7 mouse cellular contexts compared by ENCODE assay signal in genomic region chr9:114977461-114978280, GRCm38 (mm10). TPM values are rescaled to one million over a fixed set of nuclear protein-coding genes. Genes with fewer than 3 reads are reported as not detected.
A peak's percentile ranks its signal among the peaks of the same experiment; 100 is the strongest.
DNase-seq lines count a peak whose midpoint lies in the region; ATAC-seq and TF ChIP-seq lines count a peak whose summit lies in the region.

No protein-coding gene starts in this region.

- H3K4me2 ChIP-seq in lung, postnatal 0 days (replicated peaks; ENCODE audit: low read depth, low read length), result peak overlapping the region; percentile 95
- peak overlapping the region; percentile 98 for H3K4me2 ChIP-seq in heart, postnatal 0 days (ENCODE audit: low read depth, low read length)
- peak overlapping the region; percentile 91 for H3K4me2 ChIP-seq in limb, embryonic 14.5 days (replicated peaks; ENCODE audit: low read depth, low read length, severe bottlenecking)

- no peak for TF ChIP-seq EP300 in lung, postnatal 0 days (IDR thresholded peaks at IDR 0.05)
- no peak for TF ChIP-seq EP300 in heart, postnatal 0 days (IDR thresholded peaks at IDR 0.05; ENCODE audit: low read depth)

- no peak for DNase-seq in lung, postnatal 0 days (ENCODE audit: low spot score)
- no peak for DNase-seq in lung, postnatal 36 days
- no peak for DNase-seq in embryonic facial prominence, embryonic 10.5 days (ENCODE audit: low spot score)
- DNase-seq in heart, postnatal 0 days (ENCODE audit: low spot score), result no peak
- DNase-seq in limb, embryonic 14.5 days (ENCODE audit: low spot score), result no peak
- peak; percentile 65 for DNase-seq in right cerebral cortex, adult 18-20 months
- no peak for DNase-seq in urinary bladder, adult 2 months (ENCODE audit: low spot score)

- peak overlapping the region; percentile 90; the same call in 1 of the 2 replicates for H3K27ac ChIP-seq in lung, postnatal 0 days (ENCODE audit: low read length)
- peak overlapping the region; percentile 90 for H3K27ac ChIP-seq in embryonic facial prominence, embryonic 10.5 days (replicated peaks)
- H3K27ac ChIP-seq in heart, postnatal 0 days (ENCODE audit: low read depth), result peak overlapping the region; percentile 70; the same call in 1 of the 2 replicates
- H3K27ac ChIP-seq in limb, embryonic 14.5 days (replicated peaks; ENCODE audit: low read depth, low read length), result 0 out of 2 replicates have a peak overlapping the region, but pooled peaks have one; percentile 78

- peak overlapping the region; percentile 75 for H3K4me3 ChIP-seq in lung, postnatal 0 days (ENCODE audit: low read depth, low read length)
- peak overlapping the region; percentile 88 for H3K4me3 ChIP-seq in embryonic facial prominence, embryonic 10.5 days
- peak overlapping the region; percentile 74 for H3K4me3 ChIP-seq in heart, postnatal 0 days (ENCODE audit: low read depth, low read length)
- H3K4me3 ChIP-seq in limb, embryonic 14.5 days (replicated peaks; ENCODE audit: low read length), result peak overlapping the region; percentile 80

- peak; percentile 15; the same call in 1 of the 2 replicates for TF ChIP-seq CTCF in lung, postnatal 0 days (IDR thresholded peaks at IDR 0.05)
- TF ChIP-seq CTCF in heart, postnatal 0 days (IDR thresholded peaks at IDR 0.05; ENCODE audit: low read depth), result no peak

- H3K36me3 ChIP-seq in lung, postnatal 0 days (ENCODE audit: insufficient read depth, low read length), result no peaks in the 10 kb centered on the region
- H3K36me3 ChIP-seq in embryonic facial prominence, embryonic 10.5 days (replicated peaks), result no peaks in the 10 kb centered on the region
- H3K36me3 ChIP-seq in heart, postnatal 0 days (replicated peaks; ENCODE audit: control insufficient read depth, insufficient read depth, low read length), result no peaks in the 10 kb centered on the region
- H3K36me3 ChIP-seq in limb, embryonic 14.5 days (ENCODE audit: control insufficient read depth, insufficient read depth, low read length), result no peaks in the 10 kb centered on the region

- peaks cover 3% of the 10 kb centered on the region; the same call in 1 of the 2 replicates for H3K4me1 ChIP-seq in lung, postnatal 0 days (ENCODE audit: insufficient read depth, low read depth, low read length)
- peaks cover 22% of the 10 kb centered on the region for H3K4me1 ChIP-seq in embryonic facial prominence, embryonic 10.5 days
- H3K4me1 ChIP-seq in heart, postnatal 0 days (ENCODE audit: control insufficient read depth, insufficient read depth), result 0 out of 2 replicates have a peak, but pooled peaks cover 5% of the 10 kb centered on the region
- H3K4me1 ChIP-seq in limb, embryonic 14.5 days (ENCODE audit: control insufficient read depth, insufficient read depth, low read length), result peaks cover 18% of the 10 kb centered on the region

- no peaks in the 10 kb centered on the region for H3K9me3 ChIP-seq in lung, postnatal 0 days (ENCODE audit: low read length)
- no peaks in the 10 kb centered on the region for H3K9me3 ChIP-seq in embryonic facial prominence, embryonic 10.5 days
- no peaks in the 10 kb centered on the region for H3K9me3 ChIP-seq in heart, postnatal 0 days (replicated peaks; ENCODE audit: control insufficient read depth, low read length)
- no peaks in the 10 kb centered on the region for H3K9me3 ChIP-seq in limb, embryonic 14.5 days (ENCODE audit: control insufficient read depth, low read length)

- peak overlapping the region; percentile 46 for H3K9ac ChIP-seq in lung, postnatal 0 days (replicated peaks; ENCODE audit: low read depth)
- peak overlapping the region; percentile 67 for H3K9ac ChIP-seq in heart, postnatal 0 days (replicated peaks; ENCODE audit: low read depth, low read length)
- peak overlapping the region; percentile 85 for H3K9ac ChIP-seq in limb, embryonic 14.5 days (ENCODE audit: low read depth, low read length, severe bottlenecking)

- TF ChIP-seq POLR2A in limb, embryonic 14.5 days (IDR thresholded peaks at IDR 0.05; ENCODE audit: borderline replicate concordance, extremely low read depth, insufficient read depth, insufficient read length), result no peak

- no peaks in the 10 kb centered on the region for H3K27me3 ChIP-seq in lung, postnatal 0 days (replicated peaks; ENCODE audit: insufficient read depth, low read length)
- H3K27me3 ChIP-seq in embryonic facial prominence, embryonic 10.5 days (replicated peaks; ENCODE audit: low read depth, poor library complexity, severe bottlenecking), result peaks cover 48% of the 10 kb centered on the region
- H3K27me3 ChIP-seq in heart, postnatal 0 days (ENCODE audit: control insufficient read depth, insufficient read depth, low read length), result peaks cover 10% of the 10 kb centered on the region
- H3K27me3 ChIP-seq in limb, embryonic 14.5 days (ENCODE audit: control insufficient read depth, insufficient read depth, low read length), result no peaks in the 10 kb centered on the region

- ATAC-seq in lung, postnatal 0 days, result peak; percentile 59
- peak; percentile 45; the same call in 1 of the 2 replicates for ATAC-seq in heart, postnatal 0 days (ENCODE audit: insufficient read depth, low read depth)
- peak; percentile 62; the same call in 1 of the 2 replicates for ATAC-seq in limb, embryonic 14.5 days (ENCODE audit: low FRiP score, low read depth)

- 7% methylated on average over 31 of the region's 31 CpGs for WGBS in lung, postnatal 0 days
- WGBS in embryonic facial prominence, embryonic 10.5 days, result 9% methylated on average over 31 of the region's 31 CpGs
- whole genome bisulfite sequencing in heart, postnatal 0 days, result 6% methylated on average over 31 of the region's 31 CpGs
- 11% methylated on average over 31 of the region's 31 CpGs for WGBS in limb, embryonic 14.5 days

RNA-seq across cellular contexts. Expression of gene Osbpl10, which starts 0.7 kb away (rescaled TPM):
- polyA plus RNA-seq in lung, postnatal 0 days (2015; fragmentation: Nextera tagmentation; extraction: Ambion mirVana), result 2.2 and 2.6 TPM in 2 replicates
- 1.1 and 1.3 TPM in 2 replicates for polyA plus RNA-seq in embryonic facial prominence, embryonic 10.5 days (2016; fragmentation: Nextera tagmentation; extraction: Ambion mirVana)
- 2.9 and 3.0 TPM in 2 replicates for total RNA-seq in heart, postnatal 0 days (2014; rRNA removed; ENCODE audit: low replicate concordance)
- polyA plus RNA-seq in heart, postnatal 0 days (2015; fragmentation: Nextera tagmentation; extraction: Ambion mirVana), result 0.36 and 0.44 TPM in 2 replicates
- 7.9 and 8.4 TPM in 2 replicates for polyA plus RNA-seq in limb, embryonic 14.5 days (2012; rRNA removed)
- polyA plus RNA-seq in limb, embryonic 14.5 days (2014; fragmentation: Nextera tagmentation; extraction: Ambion mirVana), result 3.4 TPM in 2 replicates
- 1.8 and 2.9 TPM in 2 replicates for polyA plus RNA-seq in urinary bladder, adult 2 months (2012; rRNA removed)

RNA-seq across cellular contexts. Expression of gene Rps27rt, which starts 4.9 kb away (rescaled TPM):
- polyA plus RNA-seq in lung, postnatal 0 days (2015; fragmentation: Nextera tagmentation; extraction: Ambion mirVana), result 620 and 625 TPM in 2 replicates
- polyA plus RNA-seq in embryonic facial prominence, embryonic 10.5 days (2016; fragmentation: Nextera tagmentation; extraction: Ambion mirVana), result 232 and 250 TPM in 2 replicates
- 57.4 and 71.9 TPM in 2 replicates for total RNA-seq in heart, postnatal 0 days (2014; rRNA removed; ENCODE audit: low replicate concordance)
- polyA plus RNA-seq in heart, postnatal 0 days (2015; fragmentation: Nextera tagmentation; extraction: Ambion mirVana), result 270 and 308 TPM in 2 replicates
- polyA plus RNA-seq in limb, embryonic 14.5 days (2012; rRNA removed), result 50.7 and 51.5 TPM in 2 replicates
- polyA plus RNA-seq in limb, embryonic 14.5 days (2014; fragmentation: Nextera tagmentation; extraction: Ambion mirVana), result 532 and 574 TPM in 2 replicates
- polyA plus RNA-seq in urinary bladder, adult 2 months (2012; rRNA removed), result 310 and 399 TPM in 2 replicates

RNA-seq across cellular contexts. Expression of gene Gpd1l, which starts 43.9 kb away (rescaled TPM):
- polyA plus RNA-seq in lung, postnatal 0 days (2015; fragmentation: Nextera tagmentation; extraction: Ambion mirVana), result 12.7 and 13.7 TPM in 2 replicates
- 14.8 and 15.2 TPM in 2 replicates for polyA plus RNA-seq in embryonic facial prominence, embryonic 10.5 days (2016; fragmentation: Nextera tagmentation; extraction: Ambion mirVana)
- 30.8 TPM in 2 replicates for total RNA-seq in heart, postnatal 0 days (2014; rRNA removed; ENCODE audit: low replicate concordance)
- polyA plus RNA-seq in heart, postnatal 0 days (2015; fragmentation: Nextera tagmentation; extraction: Ambion mirVana), result 14.2 and 15.3 TPM in 2 replicates
- polyA plus RNA-seq in limb, embryonic 14.5 days (2012; rRNA removed), result 11.1 and 11.5 TPM in 2 replicates
- 6.4 and 6.5 TPM in 2 replicates for polyA plus RNA-seq in limb, embryonic 14.5 days (2014; fragmentation: Nextera tagmentation; extraction: Ambion mirVana)
- polyA plus RNA-seq in urinary bladder, adult 2 months (2012; rRNA removed), result 34.4 and 39.6 TPM in 2 replicates
